Mouse (Mus musculus) C2C12 (cell line): Measurements from ENCODE around the gene Mcoln3.

ENCODE experiments used
- CEBPB ChIP-seq: IDR thresholded peaks from one replicate; pipeline ENCODE4 v1.6.1; 2011; ENCODE audit warnings: low read depth, mild to moderate bottlenecking, control low read depth, moderate library complexity
- CTCF ChIP-seq: IDR thresholded peaks from one replicate; pipeline ENCODE4 v1.5.1; 2011; ENCODE audit not compliant: control insufficient read depth, insufficient read depth, insufficient read length
- FOSL1 ChIP-seq: IDR thresholded peaks from one replicate; pipeline ENCODE4 v1.8.0; 2011; ENCODE audit warnings: mild to moderate bottlenecking, low read length; ENCODE audit not compliant: poor library complexity, insufficient read depth, severe bottlenecking
- MAX ChIP-seq: IDR thresholded peaks from one replicate; pipeline ENCODE4 v1.6.1; 2011; ENCODE audit warnings: mild to moderate bottlenecking, control low read depth
- MYOD1 ChIP-seq: IDR thresholded peaks from one replicate; pipeline ENCODE4 v1.6.1; 2011; ENCODE audit warnings: low read depth; ENCODE audit not compliant: control insufficient read depth, insufficient read length
- MYOG ChIP-seq: IDR thresholded peaks from one replicate; pipeline ENCODE4 v1.6.1; 2011; ENCODE audit not compliant: control insufficient read depth, insufficient read length; ENCODE audit errors: extremely low read depth
- USF1 ChIP-seq: IDR thresholded peaks from one replicate; pipeline ENCODE4 v1.6.1; 2011; ENCODE audit warnings: low read depth, mild to moderate bottlenecking, control low read depth, moderate library complexity

DNA sequence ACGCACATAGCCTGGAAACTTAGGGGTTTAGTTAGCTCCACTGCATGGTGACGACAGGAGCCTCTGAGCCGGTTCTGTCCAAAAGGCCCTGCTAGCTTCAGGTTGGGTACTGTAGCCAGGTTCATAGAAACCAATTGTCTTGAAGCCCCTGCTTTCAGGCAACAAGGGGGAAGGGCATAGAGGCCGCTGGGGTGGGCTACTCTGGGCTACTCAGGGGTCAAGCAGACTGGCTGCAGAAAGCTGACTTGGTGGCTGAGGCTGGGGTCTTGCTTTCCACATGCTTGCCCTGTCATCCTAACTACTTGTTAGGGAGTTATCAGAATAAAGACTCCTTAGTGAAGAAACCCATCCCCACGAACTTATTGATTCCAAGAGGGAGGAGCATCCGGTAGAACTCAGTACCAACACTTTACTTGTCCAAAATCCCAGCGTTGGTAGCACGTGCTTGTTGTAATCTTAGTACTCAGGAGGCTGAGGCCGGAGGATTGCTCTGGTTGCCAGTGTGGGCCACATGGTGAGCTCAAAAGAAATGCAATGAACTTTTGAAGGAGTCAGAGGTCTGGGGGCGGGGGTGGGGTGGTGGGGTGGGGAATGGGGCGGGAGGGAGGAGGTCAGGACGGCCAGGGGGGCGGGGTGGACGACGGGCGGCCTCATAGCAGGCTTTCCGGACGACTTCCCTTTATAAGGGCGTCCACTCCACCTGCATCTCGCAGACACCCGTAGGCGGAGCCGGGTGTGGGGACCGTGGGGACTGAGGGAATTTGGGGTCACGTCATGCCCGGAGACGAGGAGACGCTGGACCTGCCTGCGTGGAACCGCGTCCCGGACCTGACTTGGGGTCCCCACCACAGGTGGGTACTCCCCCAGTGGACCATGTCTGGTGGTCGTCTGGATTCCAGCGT, 32.2 kb downstream of the Mcoln3 start, which contains the start of gene Mcoln2:
- TF ChIP-seq CTCF: no peak
- TF ChIP-seq CEBPB: no peak
- no peak for TF ChIP-seq MYOG
- no peak for TF ChIP-seq MYOD1
- TF ChIP-seq USF1: no peak
- TF ChIP-seq FOSL1: no peak
- no peak for TF ChIP-seq MAX
